Mouse (Mus musculus) CH12.LX (cell line): ENCODE results near the gene Pkn1. TPM values are rescaled to one million over a fixed set of nuclear protein-coding genes. Genes with fewer than 3 reads are reported as not detected.

Experiments
- DNase-seq: peaks from one replicate; pipeline ENCODE4 v3.0.0-alpha.2; 2013; ENCODE audit errors: extremely low read depth
- H3K27ac ChIP-seq: 2 replicates; pipeline ENCODE4 v1.5.1; 2012; ENCODE audit warnings: low read depth, mild to moderate bottlenecking, control low read depth, moderate library complexity; ENCODE audit not compliant: insufficient read depth
- H3K27me3 ChIP-seq: replicated peaks from 2 replicates; pipeline ENCODE3; 2012; ENCODE audit warnings: inconsistent platforms
- H3K36me3 ChIP-seq, 2 experiments: replicated peaks in 1 of 2; 2 replicates each; pipeline versions ENCODE3 to v1.6.1; 2012; ENCODE audit warnings: inconsistent platforms in 1 of 2, low read length in 1 of 2, mild to moderate bottlenecking in 1 of 2, mixed read lengths in 1 of 2, moderate library complexity in 1 of 2; ENCODE audit not compliant: control insufficient read depth in 1 of 2, insufficient read depth in 1 of 2
- H3K4me1 ChIP-seq, 2 experiments: 2 replicates each; pipeline ENCODE4 v1.6.1; 2012; ENCODE audit warnings: inconsistent platforms in 1 of 2, moderate library complexity in 1 of 2; ENCODE audit not compliant: insufficient read depth in 2 of 2, control insufficient read depth in 1 of 2
- H3K4me2 ChIP-seq: 2 replicates; pipeline ENCODE4 v1.6.1; 2012; ENCODE audit warnings: low read depth, mild to moderate bottlenecking, control low read depth; ENCODE audit not compliant: poor library complexity, insufficient read depth, severe bottlenecking
- H3K4me3 ChIP-seq, 3 experiments: fragments of 150-350 bp in 1 of 3; sonication (generic) in 1 of 3; replicated peaks in 1 of 3; 2 replicates each; pipeline versions ENCODE3 to v1.5.1; 2011 to 2012; ENCODE audit warnings: low read depth in 2 of 3, low read length in 2 of 3, mild to moderate bottlenecking in 2 of 3, moderate library complexity in 2 of 3, control low read depth in 1 of 3, improper control_type of control experiment in 1 of 3, inconsistent platforms in 1 of 3, mixed read lengths in 1 of 3; ENCODE audit not compliant: poor library complexity in 1 of 3
- H3K79me2 ChIP-seq: replicated peaks from 2 replicates; pipeline ENCODE4 v1.6.1; 2012; ENCODE audit warnings: mild to moderate bottlenecking, moderate library complexity; ENCODE audit not compliant: control insufficient read depth, poor library complexity, insufficient read depth, severe bottlenecking; ENCODE audit errors: extremely low read depth
- H3K9ac ChIP-seq: 2 replicates; pipeline ENCODE4 v1.6.1; 2012; ENCODE audit warnings: low read depth, mild to moderate bottlenecking, control low read depth, moderate library complexity; ENCODE audit not compliant: insufficient read depth
- H3K9me3 ChIP-seq: replicated peaks from 2 replicates; pipeline ENCODE3; 2012; ENCODE audit warnings: low read length, inconsistent platforms, mixed read lengths
- BHLHE40 ChIP-seq: IDR thresholded peaks from 2 replicates; pipeline ENCODE4 v1.6.1; 2011; ENCODE audit warnings: mild to moderate bottlenecking, low read depth, low read length, improper control_type of control experiment
- CHD1 ChIP-seq: IDR thresholded peaks from 2 replicates; pipeline ENCODE4 v1.6.1; 2012; ENCODE audit warnings: low read depth, low read length, improper control_type of control experiment, inconsistent platforms
- CTCF ChIP-seq, 2 experiments: IDR thresholded peaks in 1 of 2; conservative IDR thresholded peaks in 1 of 2; 2 replicates each; pipeline ENCODE4 v1.5.1; 2011 to 2012; ENCODE audit warnings: low read depth in 2 of 2, low read length in 2 of 2, improper control_type of control experiment in 1 of 2, inconsistent platforms in 1 of 2, mild to moderate bottlenecking in 1 of 2, moderate library complexity in 1 of 2
- EP300 ChIP-seq: IDR thresholded peaks from 2 replicates; pipeline ENCODE4 v1.6.1; 2011; ENCODE audit warnings: low read length, improper control_type of control experiment
- ETS1 ChIP-seq: conservative IDR thresholded peaks from 2 replicates; pipeline ENCODE4 v1.6.1; 2012; ENCODE audit warnings: low read depth, mild to moderate bottlenecking, inconsistent platforms, low read length, improper control_type of control experiment, moderate library complexity
- GABPA ChIP-seq: IDR thresholded peaks from 2 replicates; pipeline ENCODE4 v1.6.1; 2012; ENCODE audit warnings: low read depth, low read length, improper control_type of control experiment, inconsistent platforms; ENCODE audit not compliant: insufficient replicate concordance
- IRF4 ChIP-seq: IDR thresholded peaks from 2 replicates; pipeline ENCODE4 v1.6.1; 2014; ENCODE audit warnings: low read depth, mild to moderate bottlenecking, inconsistent platforms, low read length, improper control_type of control experiment
- JUN ChIP-seq: IDR thresholded peaks from 2 replicates; pipeline ENCODE4 v1.6.1; 2011; ENCODE audit warnings: low read depth, mild to moderate bottlenecking, low read length, improper control_type of control experiment, moderate library complexity; ENCODE audit not compliant: insufficient read depth
- JUND ChIP-seq: conservative IDR thresholded peaks from 2 replicates; pipeline ENCODE4 v1.6.1; 2011; ENCODE audit warnings: low read depth, low read length, improper control_type of control experiment
- MAFK ChIP-seq: IDR thresholded peaks from 2 replicates; pipeline ENCODE4 v1.6.1; 2011; ENCODE audit warnings: low read length, improper control_type of control experiment; ENCODE audit not compliant: insufficient replicate concordance
- MAX ChIP-seq: IDR thresholded peaks from 2 replicates; pipeline ENCODE4 v1.6.1; 2011; ENCODE audit warnings: low read length, improper control_type of control experiment
- MAZ ChIP-seq: IDR thresholded peaks from 2 replicates; pipeline ENCODE4 v1.6.1; 2012; ENCODE audit warnings: low read depth, mild to moderate bottlenecking, inconsistent platforms, low read length, improper control_type of control experiment, moderate library complexity
- MXI1 ChIP-seq: IDR thresholded peaks from 2 replicates; pipeline ENCODE4 v1.6.1; 2011; ENCODE audit warnings: mild to moderate bottlenecking, low read depth, low read length, improper control_type of control experiment
- MYC ChIP-seq: IDR thresholded peaks from 2 replicates; pipeline ENCODE4 v1.6.1; 2011; ENCODE audit warnings: low read depth, mild to moderate bottlenecking, improper control_type of control experiment, low read length
- PAX5 ChIP-seq: IDR thresholded peaks from 2 replicates; pipeline ENCODE4 v1.6.1; 2012; ENCODE audit warnings: low read length, inconsistent platforms, mixed read lengths
- RAD21 ChIP-seq: IDR thresholded peaks from 2 replicates; pipeline ENCODE4 v1.6.1; 2011; ENCODE audit warnings: low read depth, mild to moderate bottlenecking, low read length, improper control_type of control experiment, moderate library complexity
- SMC3 ChIP-seq: IDR thresholded peaks from 2 replicates; pipeline ENCODE4 v1.6.1; 2011; ENCODE audit warnings: low read depth, low read length, improper control_type of control experiment
- TBP ChIP-seq: conservative IDR thresholded peaks from 2 replicates; pipeline ENCODE4 v1.6.1; 2011; ENCODE audit warnings: low read depth, low read length, improper control_type of control experiment
- ZC3H11A ChIP-seq: IDR thresholded peaks from 2 replicates; pipeline ENCODE4 v1.6.1; 2012; ENCODE audit warnings: low read depth, mild to moderate bottlenecking, inconsistent platforms, low read length, improper control_type of control experiment
- ZKSCAN1 ChIP-seq: IDR thresholded peaks from 2 replicates; pipeline ENCODE4 v1.6.1; 2012; ENCODE audit warnings: low read depth, inconsistent platforms, low read length, improper control_type of control experiment, borderline replicate concordance
- dilution Hi-C: fragments of 300-500 bp; cut with MboI; formaldehyde crosslinking; loops from 2 replicates; pipeline ENCODE4 v1.14.3; 2020; ENCODE audit warnings: low sequenced_read_pairs; ENCODE audit not compliant: extremely low pct_unique_long_range_greater_than_20kb, extremely low pct_ligation_motif_present
- in situ Hi-C: fragments of 300-500 bp; cut with MboI; formaldehyde crosslinking; loops from 3 replicates; pipeline ENCODE4 v1.14.3; 2019; ENCODE audit warnings: low sequenced_read_pairs, low pct_ligation_motif_present, low pct_unique_long_range_greater_than_20kb, mixed read lengths
- polyA plus RNA-seq: library from polyadenylated mRNA; unstranded; fragments of >175 nt; gene quantifications from 2 replicates; pipeline ENCODE4 v1.2.1, GENCODE M21; 2012; ENCODE audit warnings: low read depth; ENCODE audit not compliant: insufficient read length
- total RNA-seq, 2 experiments: library from RNA; depleted of rRNA; stranded (reverse); fragments of 300-350 nt in 1 of 2; fragments of >200 nt in 1 of 2; gene quantifications; 2 replicates each; pipeline ENCODE4 v1.2.3; 2012 to 2014

The Pkn1 gene
- total and polyA plus RNA-seq, 3 experiments = 33.5 to 58.8 (median 47.8) TPM

GRCm38 (mm10) chr8:83679866-83680265 lies 19.1 kb downstream of the Pkn1 start:
- Histone ChIP-seq H3K4me2 (no peak overlapping the region), H3K4me1 (no peaks in the 10 kb centered on the region), H3K36me3 (peaks cover 79 to 97% of the 10 kb centered on the region in 2 experiments), H3K9ac (no peak overlapping the region), H3K27me3 (no peaks in the 10 kb centered on the region), H3K4me3 (no peak overlapping the region), H3K79me2 (no peaks in the 10 kb centered on the region), H3K27ac (no peak overlapping the region), H3K9me3 (no peaks in the 10 kb centered on the region)
- in situ Hi-C loops = no loop called here
- TF ChIP-seq MAFK (no peak), BHLHE40 (no peak), MAZ (no peak), JUND (no peak), MXI1 (no peak), MYC (no peak), SMC3 (no peak), ZKSCAN1 (no peak), CHD1 (no peak)
- DNase-seq = no peak
- dilution Hi-C loops = no loop called here

GRCm38 (mm10) chr8:83674497-83674896 lies 24.5 kb downstream of the Pkn1 start:
- no peak overlapping the region for H3K4me3 ChIP-seq
- no peaks in the 10 kb centered on the region for H3K4me1 ChIP-seq
- TF ChIP-seq JUN = no peak
- TF ChIP-seq TBP = no peak
- TF ChIP-seq ZKSCAN1 = no peak
- TF ChIP-seq MXI1 = no peak
- TF ChIP-seq CTCF (conservative IDR thresholded peaks at IDR 0.05 in 1 of 2, IDR thresholded peaks at IDR 0.05 in 1 of 2; ENCODE audit: low read depth in 2 of 2, low read length in 2 of 2) = no peak
- no peak for TF ChIP-seq EP300
- no peak for TF ChIP-seq ETS1
- TF ChIP-seq JUND = no peak
- TF ChIP-seq IRF4 = no peak
- TF ChIP-seq ZC3H11A = no peak
- TF ChIP-seq GABPA = no peak
- TF ChIP-seq RAD21 = no peak
- TF ChIP-seq PAX5 = no peak
- TF ChIP-seq MAZ = no peak
- TF ChIP-seq MAX = no peak
- DNase-seq = no peak
- peaks cover 79 to 97% of the 10 kb centered on the region in 2 experiments for H3K36me3 ChIP-seq
- H3K27me3 ChIP-seq = no peaks in the 10 kb centered on the region
- no peak overlapping the region for H3K4me2 ChIP-seq
- H3K79me2 ChIP-seq = no peaks in the 10 kb centered on the region
- no peaks in the 10 kb centered on the region for H3K9me3 ChIP-seq
- no peak overlapping the region for H3K27ac ChIP-seq
- in situ Hi-C loops = no loop called here
- dilution Hi-C loops = no loop called here
- no peak overlapping the region for H3K9ac ChIP-seq
